Mouse (Mus musculus) heart, embryonic 11.5 days (tissue): ENCODE measurements around the gene Phka2. TPM values are rescaled to one million over a fixed set of nuclear protein-coding genes. Genes with fewer than 3 reads are reported as not detected.

Experiments
- ATAC-seq: fragments of 200-750 bp; cut with Nextera tagmentation; replicated peaks from 2 replicates; pipeline ENCODE4 v1.8.0; 2017; ENCODE audit warnings: moderate library complexity; ENCODE audit not compliant: insufficient number of reproducible peaks, low FRiP score, low TSS enrichment
- H3K27ac ChIP-seq: fragments of 300-500 bp; sonication (generic); 2 replicates; pipeline ENCODE4 v1.5.1; 2014; ENCODE audit warnings: mild to moderate bottlenecking, low read depth, low read length
- H3K27me3 ChIP-seq: fragments of 300-500 bp; sonication (generic); 2 replicates; pipeline ENCODE4 v1.6.1; 2014; ENCODE audit warnings: mild to moderate bottlenecking, low read length, mixed read lengths; ENCODE audit not compliant: control insufficient read depth, insufficient read depth
- H3K36me3 ChIP-seq: fragments of 300-500 bp; sonication (generic); 2 replicates; pipeline ENCODE4 v1.6.1; 2014; ENCODE audit warnings: mild to moderate bottlenecking, low read length, moderate library complexity, mixed read lengths; ENCODE audit not compliant: control insufficient read depth, insufficient read depth
- H3K4me1 ChIP-seq: fragments of 300-500 bp; sonication (generic); 2 replicates; pipeline ENCODE4 v1.6.1; 2014; ENCODE audit warnings: low read length; ENCODE audit not compliant: control insufficient read depth, insufficient read depth
- H3K4me2 ChIP-seq: fragments of 300-500 bp; sonication (generic); 2 replicates; pipeline ENCODE4 v1.6.1; 2014; ENCODE audit warnings: mild to moderate bottlenecking, moderate library complexity
- H3K4me3 ChIP-seq: fragments of 300-500 bp; sonication (generic); 2 replicates; pipeline ENCODE4 v1.5.1; 2014; ENCODE audit warnings: low read depth, low read length
- H3K9ac ChIP-seq: fragments of 300-500 bp; sonication (generic); 2 replicates; pipeline ENCODE4 v1.6.1; 2014; ENCODE audit warnings: mild to moderate bottlenecking, low read depth, low read length, moderate library complexity
- H3K9me3 ChIP-seq: fragments of 300-500 bp; sonication (generic); replicated peaks from 2 replicates; pipeline ENCODE4 v1.6.1; 2016; ENCODE audit warnings: low read length; ENCODE audit not compliant: control insufficient read depth
- WGBS: fragments of 180-500 bp; shearing (Covaris S2); extraction: QIAGEN DNeasy Blood & Tissue Kit; methylation state at CpG from one replicate; pipeline ENCODE4 v1.1.7; 2014; ENCODE audit not compliant: insufficient replicate concordance; 5-methylcytosine and 5-hydroxymethylcytosine counted together
- polyA plus RNA-seq: library from polyadenylated mRNA; unstranded; fragments of >200 nt; fragmentation: Nextera tagmentation; extraction: Ambion mirVana; gene quantifications from 2 replicates; pipeline ENCODE4 v1.2.1, GENCODE M21; 2014

The Phka2 gene
- polyA plus RNA-seq, 1 experiment from 2014 or later: 22.0 TPM

DNA sequence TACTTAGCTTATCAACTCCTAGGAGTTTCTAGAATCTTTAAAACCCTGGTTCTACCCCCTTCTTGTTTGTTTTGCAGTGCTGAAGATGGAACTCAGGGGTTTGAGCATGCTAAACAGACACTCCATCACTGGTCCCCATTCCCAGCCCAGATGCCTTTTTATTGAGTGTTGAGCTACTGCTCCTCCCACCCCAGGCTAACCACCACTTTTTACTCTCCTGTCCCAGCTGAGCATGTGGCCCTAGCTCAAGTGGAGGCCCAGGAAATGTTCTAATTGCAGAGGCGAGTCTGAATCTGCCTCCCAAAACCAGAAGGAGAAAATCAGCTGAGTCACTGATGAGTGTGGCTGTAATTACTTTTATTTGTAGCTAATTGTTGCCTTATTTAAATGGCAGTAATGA is 83.1 kb downstream of the Phka2 start:
- H3K27me3 ChIP-seq: no peaks in the 10 kb centered on the region; the same call in 1 of the 2 replicates
- no peak overlapping the region for H3K9ac ChIP-seq
- WGBS: 68% methylated on average over 1 of the region's 1 CpGs
- H3K9me3 ChIP-seq: no peaks in the 10 kb centered on the region
- no peaks in the 10 kb centered on the region for H3K4me1 ChIP-seq
- no peak for ATAC-seq
- no peak overlapping the region for H3K4me2 ChIP-seq
- no peak overlapping the region for H3K27ac ChIP-seq
- H3K36me3 ChIP-seq: no peaks in the 10 kb centered on the region
- no peak overlapping the region for H3K4me3 ChIP-seq

DNA sequence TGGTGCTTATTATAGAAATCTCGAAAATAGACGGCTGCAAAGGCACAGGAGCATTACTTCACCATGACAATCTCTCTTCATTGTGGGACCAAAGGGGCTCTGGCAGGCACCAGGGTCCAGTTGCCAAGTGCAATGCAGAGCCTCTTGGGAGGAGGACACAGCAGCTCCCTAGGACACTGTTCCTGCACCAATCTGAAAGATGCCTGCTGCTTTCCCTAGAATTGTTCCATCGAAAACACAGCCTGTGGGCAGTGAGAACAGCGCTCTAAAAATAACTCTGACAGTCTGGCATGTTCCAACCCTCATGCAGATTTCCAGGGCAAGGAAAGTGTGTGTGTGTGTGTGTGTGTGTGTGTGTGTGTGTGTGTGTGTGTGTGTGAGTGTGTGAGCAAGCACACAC is 86.6 kb downstream of the Phka2 start:
- Histone ChIP-seq H3K36me3 (no peaks in the 10 kb centered on the region), H3K4me3 (no peak overlapping the region), H3K27ac (peak overlapping the region; percentile 68; the same call in 1 of the 2 replicates), H3K27me3 (no peaks in the 10 kb centered on the region; the same call in 1 of the 2 replicates), H3K9me3 (no peaks in the 10 kb centered on the region), H3K4me2 (no peak overlapping the region), H3K9ac (no peak overlapping the region), H3K4me1 (no peaks in the 10 kb centered on the region)
- 0 out of 2 replicates have a peak, but pooled peaks have one; percentile 55 for ATAC-seq
- 57% methylated on average over 4 of the region's 4 CpGs for WGBS

GRCm38 (mm10) chrX:160590147-160590546 is 88.2 kb downstream of the Phka2 start:
- 90% methylated on average over 7 of the region's 7 CpGs for WGBS
- Histone ChIP-seq H3K9ac (no peak overlapping the region), H3K4me1 (no peaks in the 10 kb centered on the region), H3K36me3 (no peaks in the 10 kb centered on the region), H3K4me2 (no peak overlapping the region), H3K4me3 (no peak overlapping the region), H3K27ac (no peak overlapping the region), H3K9me3 (no peaks in the 10 kb centered on the region), H3K27me3 (no peaks in the 10 kb centered on the region; the same call in 1 of the 2 replicates)
- ATAC-seq: no peak

DNA sequence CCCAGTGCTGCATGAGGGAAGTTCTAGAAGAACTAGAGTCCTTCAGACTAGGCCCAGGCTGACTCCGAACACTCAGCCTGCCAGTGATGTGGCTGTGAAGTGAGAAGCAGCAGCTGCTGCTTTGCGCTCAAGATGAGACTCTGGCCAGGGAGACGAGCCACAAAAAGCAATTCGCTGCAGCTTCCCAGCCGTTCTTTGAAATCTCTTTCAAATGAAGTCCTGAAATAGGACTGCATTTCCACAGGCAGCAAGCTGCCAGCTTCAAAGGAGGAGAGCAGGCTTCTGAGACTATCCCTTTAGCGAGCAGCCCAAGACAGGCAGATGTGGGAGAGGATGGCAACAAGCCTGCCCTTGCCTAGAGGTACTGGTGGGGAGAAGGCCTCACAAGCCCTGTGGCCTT is 91.0 kb downstream of the Phka2 start:
- Histone ChIP-seq H3K4me1 (no peaks in the 10 kb centered on the region), H3K4me3 (no peak overlapping the region), H3K9ac (no peak overlapping the region), H3K36me3 (no peaks in the 10 kb centered on the region), H3K4me2 (no peak overlapping the region), H3K9me3 (no peaks in the 10 kb centered on the region), H3K27ac (no peak overlapping the region), H3K27me3 (no peaks in the 10 kb centered on the region)
- WGBS: 82% methylated on average over 6 of the region's 6 CpGs
- ATAC-seq: no peak

DNA sequence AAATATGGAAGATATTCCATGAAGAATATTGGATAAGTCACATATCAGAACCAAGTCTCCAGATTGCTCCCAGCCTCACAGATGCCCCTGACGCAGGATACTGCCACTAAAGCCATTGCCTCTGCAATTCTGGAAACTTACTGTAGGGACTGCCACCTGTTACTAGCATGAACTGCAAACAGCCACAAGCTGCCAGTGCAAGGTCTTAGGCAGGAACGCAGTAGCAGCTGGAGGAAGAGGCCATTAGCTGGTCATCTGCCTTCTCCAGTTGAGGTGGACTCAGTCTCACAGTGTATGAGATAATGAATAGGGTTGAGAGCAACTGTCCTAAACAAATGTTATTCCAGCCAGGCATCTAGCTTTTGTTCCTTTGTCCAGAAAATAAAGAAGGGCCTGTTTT is 96.1 kb downstream of the Phka2 start:
- ATAC-seq: no peak
- H3K36me3 ChIP-seq: no peaks in the 10 kb centered on the region
- no peaks in the 10 kb centered on the region for H3K9me3 ChIP-seq
- no peak overlapping the region for H3K4me2 ChIP-seq
- H3K9ac ChIP-seq: no peak overlapping the region
- H3K27me3 ChIP-seq: no peaks in the 10 kb centered on the region; the same call in 1 of the 2 replicates
- 60% methylated on average over 2 of the region's 2 CpGs for WGBS
- 0 out of 2 replicates have a peak overlapping the region, but pooled peaks have one; percentile 46 for H3K27ac ChIP-seq
- H3K4me1 ChIP-seq: 0 out of 2 replicates have a peak, but pooled peaks cover 5% of the 10 kb centered on the region
- no peak overlapping the region for H3K4me3 ChIP-seq

DNA sequence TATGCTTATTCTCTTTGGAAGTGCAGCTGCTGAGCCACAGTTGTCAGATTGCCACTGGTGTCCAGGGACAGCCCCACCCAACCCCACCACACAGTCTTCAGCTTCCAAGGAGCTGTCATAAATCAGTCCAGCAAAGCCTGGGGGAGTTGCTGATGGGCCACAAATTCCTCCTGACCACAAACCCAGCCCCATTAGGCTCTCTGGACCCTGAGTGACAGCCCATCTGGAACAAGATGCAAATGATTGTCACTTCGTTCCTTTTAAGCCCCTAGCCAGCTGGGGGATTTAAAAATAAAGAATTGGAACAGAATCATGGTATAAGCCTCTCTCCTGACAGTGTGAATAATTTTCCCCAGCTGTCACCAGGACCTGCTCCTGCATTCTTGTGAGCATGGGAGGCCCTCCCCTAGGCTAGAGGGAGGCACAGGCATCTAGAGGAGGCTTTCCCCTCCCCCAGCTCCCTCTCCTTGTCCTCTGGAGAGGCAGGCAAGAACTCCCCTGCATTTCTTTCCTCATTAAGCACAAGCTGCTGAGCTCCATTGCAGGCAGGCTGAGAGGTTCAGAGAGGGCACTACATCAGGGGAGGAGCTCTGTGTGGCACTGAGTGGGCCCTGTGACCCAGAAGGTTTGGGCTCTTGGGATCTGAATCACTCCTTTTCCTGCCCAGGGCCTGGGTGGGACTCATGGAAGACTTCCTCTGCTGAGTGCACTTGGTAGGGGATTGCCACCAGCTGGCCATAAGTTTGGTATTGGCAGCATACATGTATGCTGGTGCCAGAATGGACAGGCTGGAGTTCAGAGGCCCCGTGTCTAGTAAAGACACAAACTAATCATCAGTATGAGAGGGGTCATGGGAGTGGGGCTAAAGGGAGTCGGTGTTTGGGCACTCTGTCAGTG is 96.8 kb downstream of the Phka2 start:
- Histone ChIP-seq H3K27ac (peak overlapping the region; percentile 46; the same call in 1 of the 2 replicates), H3K4me3 (no peak overlapping the region), H3K9ac (0 out of 2 replicates have a peak overlapping the region, but pooled peaks have one; percentile 28), H3K36me3 (no peaks in the 10 kb centered on the region), H3K4me1 (peaks cover 7% of the 10 kb centered on the region; the same call in 1 of the 2 replicates), H3K9me3 (no peaks in the 10 kb centered on the region), H3K27me3 (no peaks in the 10 kb centered on the region; the same call in 1 of the 2 replicates), H3K4me2 (no peak overlapping the region)
- ATAC-seq: peak; percentile 73
- WGBS: 43% methylated on average over 3 of the region's 3 CpGs

GRCm38 (mm10) chrX:160601053-160601452 is 99.1 kb downstream of the Phka2 start:
- no peak for ATAC-seq
- H3K27ac ChIP-seq: no peak overlapping the region
- H3K4me3 ChIP-seq: no peak overlapping the region
- H3K27me3 ChIP-seq: no peaks in the 10 kb centered on the region; the same call in 1 of the 2 replicates
- H3K9me3 ChIP-seq: no peaks in the 10 kb centered on the region
- H3K9ac ChIP-seq: no peak overlapping the region
- H3K36me3 ChIP-seq: no peaks in the 10 kb centered on the region
- WGBS: 51% methylated on average over 3 of the region's 3 CpGs
- H3K4me2 ChIP-seq: no peak overlapping the region
- H3K4me1 ChIP-seq: peaks cover 10% of the 10 kb centered on the region; the same call in 1 of the 2 replicates

- ATAC-seq: no peak
- no peak overlapping the region for H3K4me2 ChIP-seq
- H3K36me3 ChIP-seq: no peaks in the 10 kb centered on the region
- no peak overlapping the region for H3K27ac ChIP-seq
- no peaks in the 10 kb centered on the region for H3K9me3 ChIP-seq
- no peaks in the 10 kb centered on the region; the same call in 1 of the 2 replicates for H3K27me3 ChIP-seq
- 89% methylated on average over 1 of the region's 1 CpGs for WGBS
- H3K4me3 ChIP-seq: no peak overlapping the region
- no peak overlapping the region for H3K9ac ChIP-seq
- peaks cover 10% of the 10 kb centered on the region; the same call in 1 of the 2 replicates for H3K4me1 ChIP-seq
Measured at GRCm38 (mm10) chrX:160602770-160603169, 100.8 kb downstream of the Phka2 start.
